Mouse (Mus musculus) brain, embryonic 14.5 days (tissue): ENCODE data around the gene Sh3bp5.

Source experiments
- CTCF ChIP-seq: fragments of 200-500 bp; IDR thresholded peaks from 2 replicates; pipeline ENCODE4 v1.5.1; 2012; ENCODE audit warnings: inconsistent platforms, mild to moderate bottlenecking, moderate library complexity, borderline replicate concordance; ENCODE audit not compliant: insufficient read depth, insufficient read length; ENCODE audit errors: extremely low read depth
- POLR2A ChIP-seq: fragments of 200-500 bp; IDR thresholded peaks from 2 replicates; pipeline ENCODE4 v1.6.1; 2012; ENCODE audit warnings: mild to moderate bottlenecking, inconsistent platforms, borderline replicate concordance; ENCODE audit not compliant: poor library complexity, insufficient read depth, insufficient read length, severe bottlenecking; ENCODE audit errors: extremely low read depth

DNA sequence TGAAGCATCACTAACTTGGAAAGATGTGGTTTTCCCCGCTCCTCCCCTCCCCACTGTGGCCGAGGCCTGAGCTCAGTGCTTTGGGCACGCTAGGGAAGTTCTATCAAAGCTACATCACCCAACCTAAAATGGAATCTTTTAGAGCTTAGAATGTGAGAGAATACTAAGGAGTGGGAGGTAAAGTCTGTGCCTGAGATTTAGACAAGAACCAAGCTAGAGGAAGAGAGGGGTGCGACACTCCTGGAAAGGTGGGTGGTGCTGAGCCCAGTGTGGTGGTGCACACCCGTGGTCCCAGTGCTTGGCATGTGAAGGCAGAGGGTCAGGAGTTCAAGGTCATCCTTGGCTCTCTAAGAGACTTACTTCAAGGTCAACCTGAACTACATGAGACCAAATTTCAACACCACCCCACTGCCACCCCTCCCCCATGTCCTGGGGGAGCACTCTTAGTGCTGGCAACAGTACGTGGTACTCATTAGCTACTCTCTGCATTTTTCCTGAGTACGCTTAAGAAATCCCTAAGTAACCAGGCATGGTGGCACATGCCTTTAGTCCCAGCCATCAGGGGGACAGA, 40.2 kb downstream of the Sh3bp5 start:
- TF ChIP-seq CTCF, result no peak
- no peak for TF ChIP-seq POLR2A
